Mouse (Mus musculus) intestine, embryonic 14.5 days (tissue): ENCODE measurements around the gene Fbh1. TPM values are rescaled to one million over a fixed set of nuclear protein-coding genes. Genes with fewer than 3 reads are reported as not detected.

Source experiments
- ATAC-seq: fragments of 200-750 bp; cut with Nextera tagmentation; replicated peaks from 2 replicates; pipeline ENCODE4 v1.8.0; 2017; ENCODE audit warnings: low read depth, moderate number of reproducible peaks, moderate TSS enrichment, moderate library complexity; ENCODE audit not compliant: low FRiP score, low TSS enrichment
- DNase-seq: peaks from one replicate; pipeline ENCODE4 v3.0.0-alpha.2; 2018; ENCODE audit warnings: low spot score
- H3K27ac ChIP-seq: fragments of 300-500 bp; sonication (generic); 2 replicates; pipeline ENCODE4 v1.5.1; 2014; ENCODE audit warnings: low read depth, mild to moderate bottlenecking, control low read depth
- H3K27me3 ChIP-seq: fragments of 300-500 bp; sonication (generic); replicated peaks from 2 replicates; pipeline ENCODE4 v1.6.1; 2014; ENCODE audit warnings: low read length, control low read depth; ENCODE audit not compliant: control insufficient read depth, insufficient read depth
- H3K36me3 ChIP-seq: fragments of 300-500 bp; sonication (generic); 2 replicates; pipeline ENCODE4 v1.6.1; 2014; ENCODE audit warnings: low read length, control low read depth; ENCODE audit not compliant: control insufficient read depth, insufficient read depth
- H3K4me1 ChIP-seq: fragments of 300-500 bp; sonication (generic); replicated peaks from 2 replicates; pipeline ENCODE4 v1.6.1; 2014; ENCODE audit warnings: low read length, control low read depth, mixed read lengths; ENCODE audit not compliant: control insufficient read depth, insufficient read depth
- H3K4me2 ChIP-seq: fragments of 300-500 bp; sonication (generic); 2 replicates; pipeline ENCODE4 v1.6.1; 2014; ENCODE audit warnings: low read length
- H3K4me3 ChIP-seq: fragments of 300-500 bp; sonication (generic); 2 replicates; pipeline ENCODE4 v1.5.1; 2014; ENCODE audit warnings: low read depth, low read length, control low read depth, mixed read lengths
- H3K9ac ChIP-seq: fragments of 300-500 bp; sonication (generic); 2 replicates; pipeline ENCODE4 v1.6.1; 2014; ENCODE audit warnings: mild to moderate bottlenecking, low read length
- H3K9me3 ChIP-seq: fragments of 300-500 bp; sonication (generic); 2 replicates; pipeline ENCODE4 v1.6.1; 2016; ENCODE audit warnings: low read length, control low read depth; ENCODE audit not compliant: control insufficient read depth
- WGBS: fragments of 180-500 bp; shearing (Covaris S2); extraction: QIAGEN DNeasy Blood & Tissue Kit; methylation state at CpG from one replicate; pipeline ENCODE4 v1.1.7; 2014; 5-methylcytosine and 5-hydroxymethylcytosine counted together
- polyA plus RNA-seq: library from polyadenylated mRNA; unstranded; fragments of >200 nt; fragmentation: Nextera tagmentation; extraction: Ambion mirVana; gene quantifications from 2 replicates; pipeline ENCODE4 v1.2.1, GENCODE M21; 2014

Fbh1 gene
- polyA plus RNA-seq: 125 and 136 TPM in 2 replicates

- peak; percentile 100 for DNase-seq
- Histone ChIP-seq H3K4me3 (peak within 1 kb of the TSS; percentile 82), H3K27ac (peak within 1 kb of the TSS; percentile 94), H3K36me3 (peaks cover 14% of the 10 kb centered on the region), H3K4me1 (peaks cover 16% of the 10 kb centered on the region), H3K27me3 (no peaks in the 10 kb centered on the region), H3K9ac (peak within 1 kb of the TSS; percentile 80), H3K4me2 (peak within 1 kb of the TSS; percentile 79), H3K9me3 (no peaks in the 10 kb centered on the region)
- ATAC-seq: peak; percentile 95
- WGBS: under 1% methylated on average over 73 of the region's 73 CpGs
These were observed at the start of gene Fbh1, which contains the start of gene Ankrd16 for GRCm38 (mm10) chr2:11777091-11778068. TSS of gene Fbh1 (minus strand) at chr2:11777582. TSS of gene Ankrd16 (plus strand) at chr2:11777876.

DNA sequence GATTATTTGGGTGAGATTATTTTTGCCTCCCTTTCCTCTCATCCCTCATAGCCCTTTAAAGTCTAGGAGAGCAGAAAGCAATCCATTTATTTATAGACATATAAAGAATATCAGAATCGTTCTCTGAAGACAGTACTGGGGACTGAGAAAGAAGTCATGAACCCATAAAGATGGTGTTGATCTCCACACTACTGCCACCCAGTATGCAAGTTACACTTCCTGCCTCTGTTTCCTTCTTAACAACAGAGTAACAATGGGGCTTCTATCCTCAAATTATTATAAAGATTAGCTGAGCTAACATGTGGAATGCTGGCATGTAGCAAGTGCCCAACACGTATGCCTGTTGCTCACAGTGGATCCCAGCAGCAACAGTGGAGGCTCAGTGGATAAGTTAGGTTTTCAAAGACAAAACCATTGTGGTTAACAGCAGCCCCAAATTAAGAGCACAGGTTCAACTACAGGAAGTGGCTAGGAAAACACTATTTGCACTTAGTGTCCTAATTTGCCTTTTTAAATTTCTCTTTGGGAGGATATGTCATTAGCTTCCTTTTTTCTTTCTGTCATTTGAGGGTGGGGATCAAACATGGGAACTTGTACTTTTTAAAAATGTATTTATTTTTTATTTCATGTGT, 24.0 kb upstream of the Fbh1 start:
- WGBS: 92% methylated on average over 2 of the region's 2 CpGs
- Histone ChIP-seq H3K27me3 (no peaks in the 10 kb centered on the region), H3K9me3 (no peaks in the 10 kb centered on the region), H3K4me2 (no peak overlapping the region), H3K9ac (no peak overlapping the region), H3K4me3 (no peak overlapping the region), H3K27ac (no peak overlapping the region), H3K4me1 (no peaks in the 10 kb centered on the region), H3K36me3 (no peaks in the 10 kb centered on the region)
- DNase-seq: peak; percentile 12
- no peak for ATAC-seq

DNA sequence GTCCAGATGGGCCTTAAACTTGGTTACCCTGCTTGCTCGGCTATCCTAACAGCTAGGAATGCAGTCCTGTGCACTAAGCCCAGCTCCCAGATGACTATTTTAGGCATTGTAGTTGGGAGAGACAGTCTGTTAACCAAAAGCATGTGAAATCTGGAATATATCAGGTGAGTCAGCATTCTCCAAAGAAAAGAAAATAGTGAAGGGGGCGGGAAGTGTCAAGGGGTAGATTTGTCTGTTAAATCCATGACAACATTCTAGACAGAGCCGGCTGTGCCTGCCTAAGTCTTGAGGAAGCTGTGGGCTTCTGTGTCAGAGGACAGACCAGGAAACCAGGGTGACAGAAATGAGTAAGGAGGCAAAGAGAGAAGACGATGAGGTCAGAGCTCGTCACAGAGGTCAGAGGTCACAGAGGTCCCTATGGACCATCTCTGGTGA, 20.6 kb upstream of the Fbh1 start:
- Histone ChIP-seq H3K9ac (no peak overlapping the region), H3K4me2 (no peak overlapping the region), H3K27ac (no peak overlapping the region), H3K4me3 (no peak overlapping the region), H3K4me1 (no peaks in the 10 kb centered on the region), H3K36me3 (peaks cover 17% of the 10 kb centered on the region), H3K27me3 (no peaks in the 10 kb centered on the region), H3K9me3 (no peaks in the 10 kb centered on the region)
- ATAC-seq: no peak
- DNase-seq: peak; percentile 39
- whole genome bisulfite sequencing: 63% methylated on average over 5 of the region's 5 CpGs

- no peak overlapping the region for H3K27ac ChIP-seq
- no peak for ATAC-seq
- no peak overlapping the region for H3K9ac ChIP-seq
- 71% methylated on average over 4 of the region's 4 CpGs for WGBS
- H3K4me1 ChIP-seq: no peaks in the 10 kb centered on the region
- no peaks in the 10 kb centered on the region for H3K9me3 ChIP-seq
- DNase-seq: no peak
- H3K4me3 ChIP-seq: no peak overlapping the region
- H3K36me3 ChIP-seq: peaks cover 39% of the 10 kb centered on the region
- H3K27me3 ChIP-seq: no peaks in the 10 kb centered on the region
- no peak overlapping the region for H3K4me2 ChIP-seq
These were observed 17.3 kb upstream of the Fbh1 start for GRCm38 (mm10) chr2:11794668-11795067.

DNA sequence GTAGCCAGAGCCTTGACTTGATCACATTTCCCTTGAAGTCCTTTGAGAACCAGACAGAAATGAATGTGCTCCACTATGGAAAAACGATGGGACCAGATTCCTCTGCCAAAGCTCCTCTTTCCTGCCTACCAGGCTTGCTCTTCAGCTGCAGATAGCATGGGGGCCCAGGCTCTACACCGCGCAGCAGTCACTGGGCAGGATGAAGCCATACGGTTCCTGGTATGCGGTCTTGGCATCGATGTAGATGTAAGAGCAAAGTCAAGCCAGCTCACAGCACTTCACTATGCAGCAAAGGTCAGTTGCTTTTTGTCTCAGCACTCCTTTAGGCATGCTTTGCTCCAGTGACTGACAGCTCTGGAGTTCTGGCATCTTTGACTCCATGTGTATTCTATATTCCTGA, 6.8 kb upstream of the Fbh1 start:
- Histone ChIP-seq H3K4me3 (no peak overlapping the region), H3K36me3 (peaks cover 73% of the 10 kb centered on the region)
- 89% methylated on average over 6 of the region's 6 CpGs for WGBS

DNA sequence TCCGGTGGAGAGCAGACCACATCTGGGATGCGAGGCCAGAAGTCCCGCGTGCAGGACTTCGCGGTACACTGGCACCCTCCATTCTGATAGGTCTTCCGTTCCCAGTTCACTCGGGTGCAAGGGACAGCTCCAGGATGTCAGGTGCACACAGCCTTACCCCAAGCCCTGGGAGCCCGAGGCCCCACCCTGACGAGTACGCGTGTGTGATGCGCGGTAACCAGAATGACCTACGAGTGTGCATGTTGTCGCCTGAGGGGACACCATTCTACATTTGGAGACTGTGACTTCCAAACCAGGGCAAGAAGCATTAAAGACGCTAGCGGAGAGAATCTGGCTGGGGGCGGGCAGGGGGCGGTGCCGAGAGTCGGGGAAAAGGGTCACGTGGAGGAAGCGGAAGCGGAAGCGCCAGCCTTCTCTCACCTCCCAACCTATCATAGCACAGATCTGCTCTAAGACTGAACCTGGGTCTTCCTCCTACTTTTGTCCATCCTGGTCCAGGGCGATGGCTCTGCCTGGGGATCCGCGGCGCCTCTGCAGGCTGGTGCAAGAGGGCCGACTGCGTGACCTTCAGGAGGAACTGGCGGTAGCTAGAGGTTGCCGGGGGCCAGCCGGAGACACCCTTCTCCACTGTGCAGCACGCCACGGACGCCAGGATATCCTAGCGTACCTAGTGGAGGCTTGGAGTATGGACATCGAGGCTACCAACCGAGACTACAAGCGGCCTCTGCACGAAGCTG, 873 bp upstream of the Fbh1 start:
- H3K9me3 ChIP-seq: no peaks in the 10 kb centered on the region
- DNase-seq: peak; percentile 94
- no peaks in the 10 kb centered on the region for H3K27me3 ChIP-seq
- H3K36me3 ChIP-seq: peaks cover 22% of the 10 kb centered on the region
- peaks cover 16% of the 10 kb centered on the region for H3K4me1 ChIP-seq
- under 1% methylated on average over 43 of the region's 43 CpGs for WGBS
- peak; percentile 89 for ATAC-seq
- H3K27ac ChIP-seq: peak overlapping the region; percentile 94
- peak overlapping the region; percentile 57 for H3K9ac ChIP-seq
- peak overlapping the region; percentile 82 for H3K4me3 ChIP-seq
- peak overlapping the region; percentile 79 for H3K4me2 ChIP-seq

More for the DNA sequence above, 6.8 kb upstream of the Fbh1 start:
- H3K9ac ChIP-seq: no peak overlapping the region
- no peak overlapping the region for H3K4me2 ChIP-seq
- DNase-seq: no peak
- peaks cover 7% of the 10 kb centered on the region for H3K4me1 ChIP-seq
- H3K9me3 ChIP-seq: no peaks in the 10 kb centered on the region
- no peak overlapping the region for H3K27ac ChIP-seq
- H3K27me3 ChIP-seq: no peaks in the 10 kb centered on the region
- ATAC-seq: no peak

GRCm38 (mm10) chr2:11776415-11776814, 967 bp downstream of the Fbh1 start:
- peak overlapping the region; percentile 80 for H3K9ac ChIP-seq
- peaks cover 4% of the 10 kb centered on the region; the same call in 1 of the 2 replicates for H3K36me3 ChIP-seq
- DNase-seq (no peak), ATAC-seq (no peak)
- no peaks in the 10 kb centered on the region for H3K27me3 ChIP-seq
- H3K27ac ChIP-seq: no peak overlapping the region
- no peaks in the 10 kb centered on the region for H3K9me3 ChIP-seq
- H3K4me2 ChIP-seq: peak overlapping the region; percentile 64
- peak overlapping the region; percentile 82 for H3K4me3 ChIP-seq
- H3K4me1 ChIP-seq: peaks cover 16% of the 10 kb centered on the region
- 47% methylated on average over 8 of the region's 8 CpGs for WGBS

DNA sequence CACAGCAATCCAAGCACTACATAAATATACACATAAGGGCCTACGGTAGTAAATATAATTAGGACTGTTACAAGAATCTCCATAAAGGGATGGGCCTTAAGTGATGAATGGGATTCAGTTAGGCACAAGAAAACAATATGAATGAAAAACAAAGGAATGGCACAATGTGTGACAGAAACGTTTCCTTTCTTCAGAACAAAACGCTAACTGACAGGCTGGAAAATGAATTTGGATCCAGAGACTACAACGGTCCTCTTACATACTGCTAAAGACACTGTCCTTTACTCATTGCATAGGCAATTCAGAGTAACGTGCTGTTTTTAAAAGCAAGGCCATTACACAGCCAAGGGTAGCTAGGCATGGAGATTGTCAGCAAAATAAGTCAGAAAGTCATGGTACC, 2.3 kb downstream of the Fbh1 start:
- Histone ChIP-seq H3K27ac (no peak overlapping the region), H3K4me2 (no peak overlapping the region), H3K9ac (no peak overlapping the region), H3K27me3 (no peaks in the 10 kb centered on the region), H3K4me1 (peaks cover 16% of the 10 kb centered on the region), H3K4me3 (no peak overlapping the region), H3K36me3 (no peaks in the 10 kb centered on the region), H3K9me3 (no peaks in the 10 kb centered on the region)
- no peak for ATAC-seq
- no peak for DNase-seq
- 82% methylated on average over 5 of the region's 5 CpGs for WGBS
